Mouse (Mus musculus) midbrain, embryonic 12.5 days (tissue): ENCODE data around the gene Kif24. TPM values are rescaled to one million over a fixed set of nuclear protein-coding genes. Genes with fewer than 3 reads are reported as not detected.

Source experiments
- ATAC-seq: fragments of 200-750 bp; cut with Nextera tagmentation; 2 replicates; pipeline ENCODE4 v1.8.0; 2017; ENCODE audit warnings: low read depth, moderate TSS enrichment, moderate library complexity; ENCODE audit not compliant: low FRiP score
- H3K27ac ChIP-seq: fragments of 300-500 bp; sonication (generic); replicated peaks from 2 replicates; pipeline ENCODE4 v1.5.1; 2016; ENCODE audit warnings: mild to moderate bottlenecking
- H3K27me3 ChIP-seq: fragments of 300-500 bp; sonication (generic); 2 replicates; pipeline ENCODE4 v1.6.1; 2016; ENCODE audit warnings: mild to moderate bottlenecking
- H3K36me3 ChIP-seq: fragments of 300-500 bp; sonication (generic); 2 replicates; pipeline ENCODE4 v1.6.1; 2016
- H3K4me1 ChIP-seq: fragments of 300-500 bp; sonication (generic); 2 replicates; pipeline ENCODE4 v1.6.1; 2016
- H3K4me2 ChIP-seq: fragments of 300-500 bp; sonication (generic); replicated peaks from 2 replicates; pipeline ENCODE4 v1.6.1; 2016; ENCODE audit warnings: mild to moderate bottlenecking, moderate library complexity
- H3K4me3 ChIP-seq: fragments of 300-500 bp; sonication (generic); 2 replicates; pipeline ENCODE4 v1.5.1; 2016; ENCODE audit warnings: mild to moderate bottlenecking
- H3K9ac ChIP-seq: fragments of 300-500 bp; sonication (generic); replicated peaks from 2 replicates; pipeline ENCODE4 v1.6.1; 2016; ENCODE audit warnings: mild to moderate bottlenecking, moderate library complexity
- H3K9me3 ChIP-seq: fragments of 300-500 bp; sonication (generic); 2 replicates; pipeline ENCODE4 v1.6.1; 2016; ENCODE audit warnings: mild to moderate bottlenecking
- WGBS: fragments of 180-500 bp; shearing (Covaris S2); methylation state at CpG from one replicate; pipeline ENCODE4 v1.1.7; 2016; 5-methylcytosine and 5-hydroxymethylcytosine counted together
- polyA plus RNA-seq: library from polyadenylated mRNA; unstranded; fragments of >200 nt; fragmentation: Nextera tagmentation; extraction: Ambion mirVana; gene quantifications from 2 replicates; pipeline ENCODE4 v1.2.1, GENCODE M21; 2016

The Kif24 gene
- polyA plus RNA-seq, 1 experiment from 2014 or later = 12.6 TPM

DNA sequence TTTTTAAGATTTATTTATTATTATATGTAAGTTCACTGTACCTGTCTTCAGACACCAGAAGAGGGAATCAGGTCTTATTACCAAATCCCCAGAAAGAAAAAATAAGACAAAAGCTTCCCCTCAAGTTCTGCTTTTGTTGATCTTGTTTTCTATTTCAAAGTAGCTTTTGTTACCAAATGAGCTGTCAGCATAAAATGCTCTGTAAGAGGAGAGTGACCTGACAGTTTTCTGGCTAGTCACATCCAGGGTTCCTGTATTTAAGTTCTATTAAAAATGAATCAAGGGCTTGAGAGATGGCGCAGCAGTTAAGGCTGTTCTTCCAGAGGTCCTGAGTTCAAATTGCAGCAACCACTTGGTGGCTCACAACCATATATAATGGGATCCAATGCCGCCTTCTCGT lies 103.6 kb downstream of the Kif24 start:
- Histone ChIP-seq H3K9ac (no peak overlapping the region), H3K27me3 (no peaks in the 10 kb centered on the region), H3K4me1 (no peaks in the 10 kb centered on the region; the same call in 1 of the 2 replicates), H3K27ac (no peak overlapping the region), H3K4me3 (no peak overlapping the region), H3K4me2 (no peak overlapping the region), H3K36me3 (no peaks in the 10 kb centered on the region), H3K9me3 (no peaks in the 10 kb centered on the region)
- WGBS = 95% methylated on average over 3 of the region's 3 CpGs
- no peak for ATAC-seq

DNA sequence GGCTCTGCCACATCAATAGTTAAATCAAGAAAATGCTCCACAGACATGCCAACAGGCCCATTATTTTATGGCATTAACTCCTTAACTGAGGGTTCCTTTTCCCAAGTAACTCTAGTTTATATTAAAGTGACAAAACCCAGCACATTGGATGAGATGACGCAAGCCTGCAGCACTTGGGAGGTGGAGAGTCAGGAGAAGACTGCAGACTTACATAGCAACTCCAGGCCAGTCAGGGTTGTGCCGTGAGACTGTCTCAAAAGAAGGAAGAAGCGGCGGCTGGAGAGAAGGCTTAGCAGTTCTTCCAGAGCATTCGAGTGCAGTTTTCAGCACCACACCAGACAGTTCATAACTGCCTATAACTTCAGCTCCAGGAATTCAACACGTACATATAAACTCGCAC lies 105.3 kb downstream of the Kif24 start:
- H3K27me3 ChIP-seq = no peaks in the 10 kb centered on the region
- H3K4me2 ChIP-seq = no peak overlapping the region
- no peaks in the 10 kb centered on the region for H3K9me3 ChIP-seq
- ATAC-seq = no peak
- no peaks in the 10 kb centered on the region; the same call in 1 of the 2 replicates for H3K4me1 ChIP-seq
- 97% methylated on average over 7 of the region's 7 CpGs for WGBS
- no peak overlapping the region for H3K4me3 ChIP-seq
- H3K9ac ChIP-seq = no peak overlapping the region
- peaks cover 4% of the 10 kb centered on the region; the same call in 1 of the 2 replicates for H3K36me3 ChIP-seq
- H3K27ac ChIP-seq = no peak overlapping the region

DNA sequence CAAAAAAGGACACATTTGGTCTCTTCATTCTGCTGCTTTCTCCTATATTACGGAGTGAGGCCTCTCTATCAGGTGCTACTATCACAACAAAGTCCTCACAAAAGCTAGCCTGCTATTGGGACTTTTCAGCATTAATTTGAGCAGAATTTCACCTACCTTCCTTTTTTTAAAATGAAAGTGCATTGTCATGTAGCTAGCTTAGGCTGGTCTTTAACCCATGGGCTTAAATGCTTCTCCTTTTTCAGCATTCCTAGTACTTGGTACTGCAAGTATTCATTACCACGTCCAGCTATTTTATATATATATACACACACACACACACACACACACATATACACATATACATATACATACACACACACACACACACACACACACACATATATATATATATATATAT lies 106.0 kb downstream of the Kif24 start:
- 93% methylated on average over 2 of the region's 2 CpGs for WGBS

DNA sequence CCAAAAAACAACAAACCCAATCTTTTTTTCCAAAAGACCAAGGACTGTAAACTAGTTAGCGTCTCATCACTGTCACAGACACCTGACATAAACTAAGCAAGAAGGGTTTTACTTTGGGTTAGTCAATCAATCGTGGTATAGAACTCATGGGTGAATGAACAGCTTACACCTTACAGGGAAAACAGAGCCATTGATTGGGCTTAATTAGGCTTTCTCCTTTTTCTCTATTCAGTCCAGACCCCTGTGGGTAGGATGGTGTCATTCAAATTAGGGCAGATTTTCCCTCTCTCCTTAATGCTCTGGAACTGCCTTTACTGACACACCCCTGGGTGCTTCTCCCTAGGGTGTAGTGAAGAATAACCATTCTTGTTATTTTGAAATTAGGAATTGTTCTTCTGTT lies 107.5 kb downstream of the Kif24 start:
- 50% methylated on average over 2 of the region's 2 CpGs for WGBS
- Histone ChIP-seq H3K4me1 (no peaks in the 10 kb centered on the region; the same call in 1 of the 2 replicates), H3K27ac (no peak overlapping the region), H3K27me3 (no peaks in the 10 kb centered on the region), H3K36me3 (peaks cover 4% of the 10 kb centered on the region; the same call in 1 of the 2 replicates), H3K9me3 (no peaks in the 10 kb centered on the region), H3K4me2 (no peak overlapping the region), H3K9ac (no peak overlapping the region), H3K4me3 (no peak overlapping the region)
- no peak for ATAC-seq

More for the DNA sequence above, 106.0 kb downstream of the Kif24 start:
- Histone ChIP-seq H3K27ac (no peak overlapping the region), H3K4me2 (no peak overlapping the region), H3K9ac (no peak overlapping the region), H3K4me3 (no peak overlapping the region), H3K36me3 (peaks cover 4% of the 10 kb centered on the region; the same call in 1 of the 2 replicates), H3K27me3 (no peaks in the 10 kb centered on the region), H3K4me1 (no peaks in the 10 kb centered on the region; the same call in 1 of the 2 replicates), H3K9me3 (no peaks in the 10 kb centered on the region)
- ATAC-seq = no peak

DNA sequence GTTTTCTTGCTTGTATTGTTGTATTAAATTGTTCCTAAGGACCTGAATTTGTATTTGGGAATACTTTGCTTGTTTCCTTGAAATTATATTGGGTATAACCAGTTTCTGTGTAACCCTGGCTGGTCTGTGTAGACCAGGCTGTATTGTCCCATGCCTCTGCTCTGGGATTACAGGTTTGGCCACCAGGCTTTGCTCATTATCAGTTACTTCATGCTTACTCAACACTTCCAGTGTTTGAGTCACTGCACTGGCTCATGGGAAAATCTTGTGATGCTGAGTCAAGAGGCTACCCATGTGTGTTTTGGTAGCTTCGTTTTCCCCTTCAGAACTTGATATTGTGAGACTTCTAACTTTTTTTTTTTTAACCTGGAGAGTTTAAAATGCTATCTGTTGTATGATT lies 111.4 kb downstream of the Kif24 start:
- ATAC-seq = no peak
- H3K27me3 ChIP-seq = no peaks in the 10 kb centered on the region
- no peaks in the 10 kb centered on the region for H3K9me3 ChIP-seq
- H3K4me3 ChIP-seq = no peak overlapping the region
- H3K36me3 ChIP-seq = peaks cover 4% of the 10 kb centered on the region; the same call in 1 of the 2 replicates
- no peak overlapping the region for H3K27ac ChIP-seq
- 94% methylated on average over 1 of the region's 1 CpGs for WGBS
- peaks cover 5% of the 10 kb centered on the region for H3K4me1 ChIP-seq
- H3K9ac ChIP-seq = no peak overlapping the region
- no peak overlapping the region for H3K4me2 ChIP-seq

DNA sequence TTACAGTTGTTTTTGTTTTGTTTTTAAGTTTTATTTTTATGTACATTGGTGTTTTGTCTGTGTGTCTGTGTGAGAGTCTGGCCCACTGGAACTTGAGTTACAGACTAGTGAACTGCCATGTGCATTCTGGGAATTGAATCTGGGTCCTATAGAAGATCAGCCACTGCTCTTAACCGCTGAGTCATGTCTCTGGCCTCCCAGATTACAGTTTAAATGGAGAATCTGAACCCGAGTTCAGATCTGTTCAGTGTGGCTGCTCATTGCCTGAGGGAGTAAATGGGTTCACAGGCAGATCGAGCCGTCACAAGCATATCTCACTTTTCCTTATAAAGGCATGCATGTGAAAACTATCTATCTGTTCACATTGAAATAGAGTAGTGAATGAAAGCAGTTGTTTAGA lies 111.9 kb downstream of the Kif24 start:
- H3K36me3 ChIP-seq = peaks cover 4% of the 10 kb centered on the region; the same call in 1 of the 2 replicates
- peaks cover 10% of the 10 kb centered on the region for H3K4me1 ChIP-seq
- 95% methylated on average over 4 of the region's 4 CpGs for WGBS
- H3K27me3 ChIP-seq = no peaks in the 10 kb centered on the region
- no peak overlapping the region for H3K27ac ChIP-seq
- H3K9me3 ChIP-seq = no peaks in the 10 kb centered on the region
- ATAC-seq = no peak
- no peak overlapping the region for H3K4me3 ChIP-seq
- H3K9ac ChIP-seq = no peak overlapping the region
- H3K4me2 ChIP-seq = no peak overlapping the region

DNA sequence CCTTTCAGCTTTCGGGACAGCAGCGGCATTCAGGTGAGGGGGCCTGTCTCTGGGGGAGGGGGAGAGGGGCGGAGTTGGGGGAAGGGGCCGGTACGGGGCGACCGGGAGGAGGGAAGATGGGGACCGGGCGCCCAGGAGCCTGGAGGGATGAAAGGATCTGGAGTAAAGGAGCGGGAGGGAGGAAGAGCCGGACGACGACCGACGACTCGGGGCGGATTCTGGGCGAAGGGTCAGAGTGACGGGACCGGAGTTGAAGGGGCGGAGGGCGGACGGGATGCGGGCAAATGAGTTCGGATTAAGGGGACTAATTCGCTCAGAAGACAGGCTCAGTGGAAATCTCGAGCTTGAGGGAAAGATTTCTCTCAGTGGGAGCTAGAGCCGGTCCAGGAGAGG lies 115.5 kb downstream of the Kif24 start:
- peak overlapping the region; percentile 95 for H3K27ac ChIP-seq
- ATAC-seq = no peak; the same call in 1 of the 2 replicates
- H3K9me3 ChIP-seq = no peaks in the 10 kb centered on the region
- no peaks in the 10 kb centered on the region for H3K27me3 ChIP-seq
- H3K4me2 ChIP-seq = peak overlapping the region; percentile 67
- H3K9ac ChIP-seq = peak overlapping the region; percentile 81
- peak overlapping the region; percentile 80 for H3K4me3 ChIP-seq
- H3K4me1 ChIP-seq = peaks cover 10% of the 10 kb centered on the region
- no peaks in the 10 kb centered on the region for H3K36me3 ChIP-seq
- 2% methylated on average over 28 of the region's 28 CpGs for WGBS

DNA sequence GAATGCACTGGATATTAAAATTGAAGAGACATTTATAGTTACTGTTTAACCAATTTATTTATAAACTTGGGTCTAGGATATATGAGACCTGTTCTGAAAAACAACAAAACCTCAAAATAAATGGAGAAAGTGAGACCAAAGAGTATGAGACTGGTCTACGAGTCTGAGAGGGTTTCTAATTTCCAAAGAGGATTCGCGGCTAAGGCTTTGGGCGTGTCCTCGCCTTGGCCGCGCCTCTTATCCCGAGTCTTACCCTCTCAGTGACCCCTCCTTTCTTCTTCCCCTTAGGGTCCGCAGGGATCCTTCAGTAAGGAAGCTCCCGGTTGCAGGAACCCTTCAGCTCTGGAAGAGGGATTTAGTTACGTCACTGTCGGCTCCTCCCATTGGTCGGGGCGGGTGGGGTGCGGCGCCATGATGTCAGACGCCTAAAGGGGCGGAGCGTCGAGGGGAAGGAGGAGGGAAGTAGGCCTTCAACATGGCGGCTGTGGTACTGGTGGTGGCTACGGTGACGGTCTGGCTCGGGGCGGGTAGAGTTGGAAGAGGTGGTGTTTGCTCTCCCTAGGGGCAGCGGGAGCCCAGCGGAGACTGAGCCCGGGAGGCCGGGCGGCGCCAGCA lies 116.0 kb downstream of the Kif24 start, which contains the start of gene Ubap1:
Ubap1 (plus strand) TSS at position 413 of the 615 bp plus-strand sequence.
- peak within 1 kb of the TSS; percentile 80 for H3K4me3 ChIP-seq
- peak within 1 kb of the TSS; percentile 95 for H3K27ac ChIP-seq
- peak within 1 kb of the TSS; percentile 81 for H3K9ac ChIP-seq
- peaks cover 10% of the 10 kb centered on the region for H3K4me1 ChIP-seq
- H3K36me3 ChIP-seq = no peaks in the 10 kb centered on the region
- no peaks in the 10 kb centered on the region for H3K9me3 ChIP-seq
- WGBS = under 1% methylated on average over 31 of the region's 31 CpGs
- ATAC-seq = peak; percentile 97
- no peaks in the 10 kb centered on the region for H3K27me3 ChIP-seq
- H3K4me2 ChIP-seq = peak within 1 kb of the TSS; percentile 67

DNA sequence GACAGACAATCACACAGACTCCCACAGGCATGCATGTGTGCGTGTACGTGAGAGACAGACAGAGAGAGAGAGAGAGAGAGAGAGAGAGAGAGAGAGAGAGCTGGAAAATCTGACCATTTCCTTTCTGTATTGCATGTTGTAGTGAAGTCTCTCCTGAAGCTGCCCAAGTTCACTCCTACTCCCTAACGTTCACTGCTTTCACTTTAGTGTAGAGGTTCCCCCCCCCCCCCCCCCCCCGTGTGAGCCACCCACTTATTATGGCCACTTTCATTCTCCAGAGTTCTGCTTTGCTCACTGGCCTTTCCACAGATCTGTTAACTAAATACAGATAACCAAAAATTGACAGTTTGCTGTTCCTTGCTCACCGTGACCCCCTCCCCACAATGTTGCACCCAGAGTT lies 116.8 kb downstream of the Kif24 start:
- no peaks in the 10 kb centered on the region for H3K9me3 ChIP-seq
- peaks cover 10% of the 10 kb centered on the region for H3K4me1 ChIP-seq
- no peaks in the 10 kb centered on the region for H3K36me3 ChIP-seq
- no peak overlapping the region for H3K27ac ChIP-seq
- no peak overlapping the region for H3K4me3 ChIP-seq
- 52% methylated on average over 5 of the region's 5 CpGs for WGBS
- no peak for ATAC-seq
- no peaks in the 10 kb centered on the region for H3K27me3 ChIP-seq
- no peak overlapping the region for H3K9ac ChIP-seq
- 0 out of 2 replicates have a peak overlapping the region, but pooled peaks have one; percentile 25 for H3K4me2 ChIP-seq

DNA sequence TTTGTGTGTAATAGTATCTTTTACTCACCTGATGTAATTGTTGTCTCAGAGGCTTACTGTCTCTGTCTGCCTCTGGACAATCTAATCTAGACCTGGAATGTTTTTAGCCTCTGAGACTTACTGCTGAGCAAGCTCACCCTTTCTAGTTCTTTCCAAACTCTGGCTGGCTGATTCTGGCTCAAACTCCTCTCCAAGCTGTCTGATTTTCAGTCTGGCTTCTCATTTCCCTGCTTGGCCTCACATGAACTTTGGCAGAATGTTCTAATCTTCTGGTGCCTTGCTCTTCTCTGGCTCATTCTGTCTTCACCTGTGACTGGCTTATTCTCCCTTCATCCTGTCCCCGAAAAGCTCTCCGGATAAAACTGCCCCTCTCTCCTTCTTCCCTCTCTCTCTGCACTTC lies 118.7 kb downstream of the Kif24 start:
- no peaks in the 10 kb centered on the region for H3K9me3 ChIP-seq
- no peaks in the 10 kb centered on the region for H3K36me3 ChIP-seq
- no peak overlapping the region for H3K4me2 ChIP-seq
- H3K4me3 ChIP-seq = no peak overlapping the region
- H3K27me3 ChIP-seq = no peaks in the 10 kb centered on the region
- H3K9ac ChIP-seq = no peak overlapping the region
- peaks cover 10% of the 10 kb centered on the region for H3K4me1 ChIP-seq
- no peak overlapping the region for H3K27ac ChIP-seq
- no peak for ATAC-seq
- WGBS = 84% methylated on average over 2 of the region's 2 CpGs

DNA sequence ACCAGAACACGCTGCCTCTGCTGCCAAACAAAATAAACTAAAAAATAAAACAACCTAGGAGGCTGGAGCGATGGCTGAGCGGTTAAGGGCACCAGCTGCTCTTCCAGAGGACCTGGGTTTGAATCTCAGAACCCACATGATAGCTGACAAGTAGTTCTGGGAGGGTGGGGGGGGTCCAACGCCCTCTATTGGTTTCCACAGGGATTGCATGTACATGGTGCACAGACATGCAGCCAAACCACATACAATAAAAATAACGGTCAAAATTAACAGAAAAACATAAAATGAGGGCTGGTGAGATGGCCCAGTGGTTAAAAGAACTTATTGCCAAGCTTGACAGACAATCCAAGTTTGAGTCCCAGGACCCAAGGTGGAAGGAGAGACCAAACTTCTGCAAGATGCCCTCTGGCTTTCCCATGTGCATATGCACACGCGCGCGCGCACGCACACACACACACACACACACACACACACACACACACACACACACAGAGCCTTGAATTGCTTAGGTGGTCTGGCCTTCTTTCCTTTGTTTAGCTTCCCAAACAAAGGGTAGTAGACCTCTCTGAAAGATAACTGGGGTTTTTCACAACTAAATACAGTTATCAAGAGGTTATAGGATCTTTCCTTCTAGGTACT lies 123.7 kb downstream of the Kif24 start:
- Histone ChIP-seq H3K4me1 (no peaks in the 10 kb centered on the region), H3K9me3 (no peaks in the 10 kb centered on the region), H3K4me2 (no peak overlapping the region), H3K27me3 (no peaks in the 10 kb centered on the region), H3K4me3 (no peak overlapping the region), H3K36me3 (no peaks in the 10 kb centered on the region), H3K27ac (no peak overlapping the region), H3K9ac (no peak overlapping the region)
- no peak for ATAC-seq
- WGBS = 82% methylated on average over 11 of the region's 11 CpGs
